Mouse (Mus musculus) heart, postnatal 25 days (tissue): ENCODE measurements around the gene Usp39. TPM values are rescaled to one million over a fixed set of nuclear protein-coding genes. Genes with fewer than 3 reads are reported as not detected.

Source experiments
- DNase-seq: peaks from one replicate; pipeline ENCODE4 v3.0.0; 2022; ENCODE audit warnings: low spot score
- intact Hi-C: fragments of 180-260 bp; cut with DNase I; formaldehyde crosslinking; loops from one replicate; pipeline ENCODE4 v1.15.1; 2025
- total RNA-seq, 2 experiments: library from RNA; stranded (reverse); gene quantifications; 2 replicates each; pipeline ENCODE4 v1.2.3; 2021

Usp39 gene
- total RNA-seq, 2 experiments from 2014 or later, result 15.7 to 16.6 TPM

DNA sequence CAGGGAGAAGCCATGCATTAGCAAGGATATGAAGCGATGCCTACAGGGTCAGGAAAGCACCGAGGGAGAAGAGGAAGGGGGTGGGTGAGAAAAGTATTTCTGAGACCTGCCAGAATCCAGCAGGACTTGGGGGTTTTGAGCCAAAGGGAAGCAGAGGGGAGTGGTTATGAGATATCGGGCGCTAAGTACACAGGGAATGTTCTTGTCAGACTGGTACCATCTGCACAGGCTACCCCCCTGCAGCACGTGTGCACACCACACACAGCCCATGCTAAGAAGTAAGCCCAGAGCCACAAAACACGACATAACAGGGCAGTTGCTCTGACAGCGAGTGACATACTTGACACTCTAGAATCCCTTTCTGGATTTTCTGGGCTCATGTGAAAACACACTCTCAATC is 29.2 kb upstream of the Usp39 start:
- no peak for DNase-seq
- intact Hi-C loops, result no loop called here

DNA sequence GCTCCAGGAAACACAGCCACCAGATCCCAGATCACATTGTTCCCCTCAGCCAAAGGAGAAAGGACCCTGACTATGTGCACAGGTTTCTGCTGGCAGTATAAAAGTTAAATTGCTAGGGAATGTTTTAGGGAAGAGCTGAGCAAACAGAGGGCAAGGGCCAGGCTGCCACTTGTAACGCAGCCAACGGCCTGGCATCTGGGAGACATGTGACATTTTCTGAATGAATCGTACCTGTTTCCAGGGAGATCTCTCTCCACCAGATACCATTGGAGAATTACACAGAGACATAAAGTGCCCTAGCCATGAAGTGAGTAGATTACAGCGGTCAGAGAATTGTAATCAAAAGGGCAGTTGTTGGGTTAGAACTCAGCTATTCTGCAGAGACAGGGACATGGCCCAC is 28.2 kb upstream of the Usp39 start:
- intact Hi-C loops, result no loop called here
- no peak for DNase-seq

- DNase-seq, result no peak
- intact Hi-C loops, result no loop called here
These were observed 26.6 kb upstream of the Usp39 start for GRCm38 (mm10) chr6:72371571-72371970.

- no peak for DNase-seq
- intact Hi-C loops, result no loop called here
These were observed 26.2 kb upstream of the Usp39 start for GRCm38 (mm10) chr6:72371147-72371546.

GRCm38 (mm10) chr6:72370091-72370490 is 25.1 kb upstream of the Usp39 start:
- DNase-seq, result no peak

GRCm38 (mm10) chr6:72369557-72369956 is 24.6 kb upstream of the Usp39 start:
- intact Hi-C loops, result no loop called here
- DNase-seq, result no peak

More at GRCm38 (mm10) chr6:72370091-72370490, 25.1 kb upstream of the Usp39 start:
- intact Hi-C loops, result no loop called here

DNA sequence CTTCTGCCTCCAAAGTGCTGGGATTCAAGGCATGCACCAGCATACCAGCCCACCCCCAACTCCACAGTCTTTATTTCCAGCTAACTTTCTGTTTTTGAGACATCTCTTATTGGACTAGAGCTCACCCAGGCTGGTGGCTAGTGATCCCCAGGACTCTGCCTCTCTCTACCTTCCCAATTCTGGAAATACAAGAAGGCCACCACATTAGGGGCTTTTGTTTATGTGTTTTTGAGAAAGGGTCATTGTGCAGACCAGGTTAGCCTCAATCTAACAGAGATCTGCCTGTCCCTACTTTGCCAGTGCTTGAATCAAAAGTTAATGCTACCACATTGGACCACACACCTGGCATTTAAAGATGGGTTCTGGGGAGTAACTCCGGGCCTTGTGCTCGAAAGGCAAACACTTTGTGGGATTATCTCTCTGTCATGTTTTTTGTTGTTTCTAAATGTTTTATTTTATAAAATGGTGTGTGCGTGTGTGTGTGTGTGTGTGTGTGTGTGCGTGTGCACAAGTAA is 22.5 kb upstream of the Usp39 start:
- intact Hi-C loops, result no loop called here
- DNase-seq, result no peak

- intact Hi-C loops, result no loop called here
- no peak for DNase-seq
These were observed 22.0 kb upstream of the Usp39 start, which contains the start of gene Rnf181 for GRCm38 (mm10) chr6:72366844-72367443. TSS of gene Rnf181 (minus strand) at chr6:72366956.

DNA sequence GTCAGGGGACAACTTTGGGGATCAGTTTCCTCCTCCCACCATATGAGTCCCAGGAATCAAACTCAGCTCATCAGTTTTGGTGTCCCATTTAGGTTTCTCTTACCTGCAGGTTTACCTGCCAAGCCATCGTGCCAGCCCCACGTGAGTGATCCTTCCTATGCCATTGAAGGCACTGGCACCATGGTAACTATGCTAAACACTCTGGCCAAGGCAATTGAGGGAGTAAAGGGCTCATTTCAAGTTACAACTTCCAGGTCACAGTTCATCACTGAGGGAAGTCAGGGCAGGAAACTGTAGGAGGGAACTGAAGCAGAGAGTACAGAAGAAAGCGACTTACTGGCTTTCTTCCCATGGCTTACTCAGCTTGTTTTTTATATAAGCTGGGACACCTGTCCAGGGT is 21.3 kb upstream of the Usp39 start:
- no peak for DNase-seq
- intact Hi-C loops, result no loop called here

DNA sequence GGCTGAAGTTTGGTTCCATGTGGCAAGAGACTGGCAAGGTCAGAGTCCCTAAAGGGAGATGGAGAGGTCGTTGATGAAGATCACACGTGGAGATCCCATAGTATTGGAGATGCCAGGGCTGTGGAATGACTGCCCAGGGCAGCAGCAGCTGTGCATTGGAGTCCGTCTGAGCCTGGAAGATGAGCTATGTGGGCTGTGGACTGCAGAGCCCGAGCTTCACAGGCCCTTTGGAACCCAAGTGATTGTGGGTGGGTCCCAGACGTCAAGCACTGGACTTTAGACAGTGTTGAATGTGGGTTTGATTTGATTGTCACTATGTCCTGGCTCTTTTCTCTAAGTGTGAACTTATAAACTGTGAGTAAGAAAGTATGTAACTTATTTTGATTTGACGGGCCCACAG is 20.0 kb upstream of the Usp39 start:
- no peak for DNase-seq
- intact Hi-C loops, result no loop called here

DNA sequence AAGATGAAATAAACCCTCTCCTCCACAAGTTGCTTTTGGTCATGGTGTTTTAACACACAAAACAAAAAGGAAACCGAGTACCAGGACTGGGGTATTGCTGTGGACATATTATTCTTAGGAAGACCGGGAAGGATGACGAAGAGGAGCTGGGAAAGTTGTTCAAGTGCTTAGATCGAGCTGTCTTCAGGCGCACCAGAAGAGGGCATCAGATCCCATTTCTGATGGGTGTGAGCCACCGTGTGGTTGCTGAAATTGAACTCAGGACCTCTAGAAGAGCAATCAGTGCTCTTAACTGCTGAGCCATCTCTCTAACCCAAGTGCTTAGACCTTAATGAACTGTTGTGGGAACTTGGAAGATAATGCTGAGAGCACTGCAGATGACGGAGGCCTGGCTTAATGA is 19.0 kb upstream of the Usp39 start:
- intact Hi-C loops, result no loop called here
- no peak for DNase-seq

- intact Hi-C loops, result loop anchor here (2.0 kb wide), 1 partner anchor 44 kb away; no protein-coding TSS in a partner anchor
- peak; percentile 96 for DNase-seq
These were observed 17.4 kb upstream of the Usp39 start for GRCm38 (mm10) chr6:72362132-72363028.

DNA sequence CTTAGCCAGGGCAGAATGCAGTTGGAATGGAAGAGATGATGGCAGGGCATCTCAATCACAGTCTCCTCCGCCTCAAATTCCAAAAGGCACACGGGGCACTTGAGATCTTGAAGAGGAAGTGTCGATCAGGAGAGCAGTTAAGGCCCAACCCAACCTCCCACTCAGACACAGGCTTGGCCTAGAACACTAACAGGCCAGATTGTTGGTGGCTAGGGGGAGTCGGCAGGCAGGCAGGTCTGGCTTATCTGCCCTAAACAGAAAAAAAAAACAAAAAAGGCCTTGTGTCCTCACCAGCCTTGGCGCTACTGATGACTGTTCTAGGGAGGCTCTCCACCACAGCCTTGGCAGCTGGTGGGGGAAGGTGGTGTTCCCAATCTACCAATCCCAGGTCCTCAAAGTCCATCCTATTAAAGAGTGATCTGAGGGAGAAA is 16.2 kb upstream of the Usp39 start:
- intact Hi-C loops, result no loop called here
- no peak for DNase-seq

DNA sequence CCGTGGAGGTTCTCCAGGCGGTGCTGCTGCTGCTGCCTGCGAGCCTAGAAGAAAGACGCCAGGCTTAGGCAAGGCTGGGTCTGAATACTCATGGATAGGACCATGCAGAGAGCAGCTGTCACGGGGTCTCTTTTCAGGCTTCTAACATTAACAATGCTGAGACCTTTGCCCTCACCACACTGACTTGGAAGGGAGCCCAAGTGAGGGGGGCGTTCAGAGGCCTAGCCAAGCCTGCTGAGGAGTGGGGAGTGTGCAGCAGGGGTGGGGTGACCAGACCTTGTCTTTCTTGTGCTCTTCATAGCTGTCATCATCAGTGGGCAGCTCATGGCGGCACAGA is 15.6 kb upstream of the Usp39 start:
- intact Hi-C loops, result no loop called here
- no peak for DNase-seq

GRCm38 (mm10) chr6:72359891-72360598 is 15.1 kb upstream of the Usp39 start:
- intact Hi-C loops, result no loop called here
- DNase-seq, result no peak

DNA sequence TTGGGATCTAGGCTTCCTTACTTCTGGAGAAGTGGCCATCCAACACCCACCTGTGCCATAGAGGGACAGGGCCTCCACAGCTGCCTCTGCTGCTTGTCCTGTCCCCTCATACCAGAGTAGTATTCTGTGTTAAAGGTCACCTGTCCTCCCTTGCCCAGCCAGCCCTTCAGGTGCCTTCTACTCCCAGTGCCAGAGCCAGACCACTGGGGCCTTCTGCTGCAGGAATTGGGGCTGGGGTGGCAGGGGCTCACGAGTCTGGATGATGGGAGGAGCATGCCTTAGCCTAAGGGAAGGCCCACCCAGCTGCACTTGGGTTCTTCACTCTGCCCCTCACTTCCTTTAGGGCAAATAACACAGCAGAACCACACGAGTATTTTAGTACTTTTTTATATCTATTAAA is 14.4 kb upstream of the Usp39 start:
- DNase-seq, result no peak
- intact Hi-C loops, result no loop called here

DNA sequence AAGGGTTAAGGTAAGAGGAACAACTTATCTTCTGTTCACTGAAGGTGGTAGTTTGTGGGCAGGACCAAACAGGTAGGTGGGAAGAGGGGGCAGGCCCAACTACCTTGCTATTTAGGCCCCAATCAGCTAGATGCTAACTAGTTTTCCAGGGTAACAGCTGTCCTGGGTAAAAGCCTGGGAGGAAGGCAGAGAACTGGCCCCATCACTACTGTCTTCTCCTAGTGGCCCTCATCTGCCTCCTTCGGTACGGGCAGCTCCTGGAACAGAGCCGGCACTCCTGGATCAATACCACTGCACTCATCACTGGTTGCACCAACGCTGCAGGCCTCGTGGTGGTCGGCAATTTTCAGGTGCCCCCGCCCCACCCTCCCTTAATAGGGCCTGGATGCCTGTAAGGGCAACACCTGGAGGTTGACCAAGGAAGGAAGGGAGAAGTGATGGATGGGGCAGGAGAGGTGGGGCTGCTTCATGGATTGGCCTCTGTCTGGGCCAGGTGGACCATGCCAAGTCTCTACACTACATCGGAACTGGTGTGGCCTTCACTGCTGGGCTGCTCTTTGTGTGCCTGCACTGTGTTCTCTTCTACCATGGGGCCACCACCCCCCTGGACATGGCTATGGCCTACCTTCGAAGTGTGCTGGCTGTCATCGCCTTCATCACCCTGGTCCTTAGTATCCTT is 13.2 kb upstream of the Usp39 start:
- no peak for DNase-seq
- intact Hi-C loops, result no loop called here

DNA sequence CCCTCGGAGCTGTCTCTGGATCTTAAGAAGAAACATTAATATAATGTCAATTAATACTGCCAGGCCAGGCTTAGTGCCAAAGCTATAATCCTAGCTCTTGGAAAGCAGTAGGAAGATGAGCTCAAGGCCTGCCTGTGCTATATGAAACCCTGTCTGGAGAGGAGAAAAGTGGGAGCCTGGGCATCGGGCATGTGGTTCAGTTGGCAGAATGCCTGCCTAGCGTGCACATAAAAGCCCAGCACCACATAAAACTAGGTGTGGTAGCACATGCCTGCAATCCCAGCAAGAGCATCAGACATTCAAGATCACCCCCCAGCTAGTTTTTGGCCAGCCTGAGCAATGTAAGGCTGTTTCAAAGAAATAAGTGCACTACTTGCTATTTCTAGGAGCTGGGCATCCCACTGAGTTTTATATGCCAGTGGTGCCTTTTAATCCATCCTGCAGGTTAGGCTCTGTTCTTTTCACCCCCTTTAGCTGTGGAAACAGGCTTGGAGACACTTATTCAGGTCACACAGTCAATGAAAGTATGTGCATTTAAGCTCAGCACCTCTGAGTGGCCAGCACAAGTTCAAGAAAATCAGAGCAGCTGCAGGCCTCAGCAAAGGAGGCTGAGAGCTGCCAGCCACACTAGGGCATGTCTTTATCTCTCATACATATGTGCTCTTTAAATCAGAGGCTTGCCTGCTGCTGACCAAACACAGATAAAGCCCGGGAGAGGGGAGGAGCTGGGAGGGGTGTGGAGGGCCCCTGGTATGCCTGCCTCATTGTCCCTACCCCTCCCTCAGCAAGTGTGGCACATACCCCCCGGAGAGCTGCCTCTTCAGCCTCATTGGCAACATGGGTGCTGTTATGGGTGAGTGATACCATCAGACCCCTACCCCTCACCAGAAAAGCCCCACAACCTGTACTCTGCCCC is 12.4 kb upstream of the Usp39 start:
- intact Hi-C loops, result no loop called here
- DNase-seq, result no peak

- DNase-seq, result no peak
- intact Hi-C loops, result no loop called here
These were observed 11.1 kb upstream of the Usp39 start for GRCm38 (mm10) chr6:72356001-72356532.
